Mouse (Mus musculus) liver, adult 2 months (tissue): ENCODE data around the gene Crtac1.

Source experiments
- CTCF ChIP-seq: fragments of 200-500 bp; IDR thresholded peaks from 2 replicates; pipeline ENCODE4 v1.5.1; 2011; ENCODE audit warnings: low read depth, low read length, control low read depth
- POLR2A ChIP-seq: fragments of 200-500 bp; IDR thresholded peaks from 2 replicates; pipeline ENCODE4 v1.6.1; 2011; ENCODE audit warnings: low read length, control low read depth; ENCODE audit not compliant: insufficient read depth; ENCODE audit errors: extremely low read depth

- TF ChIP-seq POLR2A, result no peak
- TF ChIP-seq CTCF, result no peak
Measured at GRCm38 (mm10) chr19:42321936-42322335, 109.6 kb downstream of the Crtac1 start.
